Mouse (Mus musculus): ENCODE measurements around the gene 2310034G01Rik. TPM values are rescaled to one million over a fixed set of nuclear protein-coding genes. Genes with fewer than 3 reads are reported as not detected.

2310034G01Rik gene
- polyA plus RNA-seq, 1 experiment = not detected

- no peak for TF ChIP-seq CTCF (IDR thresholded peaks at IDR 0.05; ENCODE audit: insufficient read depth, low read depth, low read length)
- no peak for TF ChIP-seq POLR2A (IDR thresholded peaks at IDR 0.05; ENCODE audit: insufficient read depth, low read depth, low read length)
- H3K4me1 ChIP-seq (ENCODE audit: control insufficient read depth, insufficient read depth, low read length) = peaks cover 43% of the 10 kb centered on the region
- WGBS = 26% methylated on average over 18 of the region's 18 CpGs
- no peak overlapping the region for H3K27ac ChIP-seq (ENCODE audit: insufficient read depth, low read depth, low read length)
- no peak overlapping the region for H3K4me3 ChIP-seq (ENCODE audit: insufficient read depth, low read depth, low read length)
Observed at GRCm38 (mm10) chr19:46314151-46314601, 35.9 kb downstream of the 2310034G01Rik start.

GRCm38 (mm10) chr19:46313591-46313990 is 36.5 kb downstream of the 2310034G01Rik start:
- Histone ChIP-seq H3K27ac (ENCODE audit: insufficient read depth, low read depth, low read length) (no peak overlapping the region), H3K4me1 (ENCODE audit: control insufficient read depth, insufficient read depth, low read length) (peaks cover 41% of the 10 kb centered on the region), H3K4me3 (ENCODE audit: insufficient read depth, low read depth, low read length) (no peak overlapping the region)
- TF ChIP-seq CTCF (IDR thresholded peaks at IDR 0.05; ENCODE audit: insufficient read depth, low read depth, low read length) (no peak), POLR2A (IDR thresholded peaks at IDR 0.05; ENCODE audit: insufficient read depth, low read depth, low read length) (no peak)
- WGBS = 69% methylated on average over 6 of the region's 6 CpGs

- TF ChIP-seq CTCF (IDR thresholded peaks at IDR 0.05; ENCODE audit: insufficient read depth, low read depth, low read length) = no peak
- no peak for TF ChIP-seq POLR2A (IDR thresholded peaks at IDR 0.05; ENCODE audit: insufficient read depth, low read depth, low read length)
- H3K27ac ChIP-seq (ENCODE audit: insufficient read depth, low read depth, low read length) = no peak overlapping the region
- 86% methylated on average over 9 of the region's 9 CpGs for WGBS
- no peak overlapping the region for H3K4me3 ChIP-seq (ENCODE audit: insufficient read depth, low read depth, low read length)
- H3K4me1 ChIP-seq (ENCODE audit: control insufficient read depth, insufficient read depth, low read length) = peaks cover 40% of the 10 kb centered on the region
Observed at GRCm38 (mm10) chr19:46313116-46313515, 37.0 kb downstream of the 2310034G01Rik start.

- H3K4me3 ChIP-seq (ENCODE audit: insufficient read depth, low read depth, low read length) = no peak overlapping the region
- no peak overlapping the region for H3K27ac ChIP-seq (ENCODE audit: insufficient read depth, low read depth, low read length)
- peaks cover 39% of the 10 kb centered on the region for H3K4me1 ChIP-seq (ENCODE audit: control insufficient read depth, insufficient read depth, low read length)
- WGBS = 90% methylated on average over 21 of the region's 21 CpGs
- TF ChIP-seq CTCF (IDR thresholded peaks at IDR 0.05; ENCODE audit: insufficient read depth, low read depth, low read length) (no peak), POLR2A (IDR thresholded peaks at IDR 0.05; ENCODE audit: insufficient read depth, low read depth, low read length) (no peak)
Observed at GRCm38 (mm10) chr19:46312566-46312965, 37.5 kb downstream of the 2310034G01Rik start.

- no peak for TF ChIP-seq POLR2A (IDR thresholded peaks at IDR 0.05; ENCODE audit: insufficient read depth, low read depth, low read length)
- no peak for TF ChIP-seq CTCF (IDR thresholded peaks at IDR 0.05; ENCODE audit: insufficient read depth, low read depth, low read length)
- Histone ChIP-seq H3K4me1 (ENCODE audit: control insufficient read depth, insufficient read depth, low read length) (peaks cover 27% of the 10 kb centered on the region), H3K27ac (ENCODE audit: insufficient read depth, low read depth, low read length) (no peak overlapping the region), H3K4me3 (ENCODE audit: insufficient read depth, low read depth, low read length) (no peak overlapping the region)
- WGBS = 92% methylated on average over 9 of the region's 9 CpGs
Observed at GRCm38 (mm10) chr19:46311341-46311740, 38.8 kb downstream of the 2310034G01Rik start.

GRCm38 (mm10) chr19:46310312-46310865 is 39.7 kb downstream of the 2310034G01Rik start:
- Histone ChIP-seq H3K27ac (ENCODE audit: insufficient read depth, low read depth, low read length) (no peak overlapping the region), H3K4me1 (ENCODE audit: control insufficient read depth, insufficient read depth, low read length) (peaks cover 25% of the 10 kb centered on the region), H3K4me3 (ENCODE audit: insufficient read depth, low read depth, low read length) (no peak overlapping the region)
- WGBS = 88% methylated on average over 12 of the region's 12 CpGs
- TF ChIP-seq POLR2A (IDR thresholded peaks at IDR 0.05; ENCODE audit: insufficient read depth, low read depth, low read length) (no peak), CTCF (IDR thresholded peaks at IDR 0.05; ENCODE audit: insufficient read depth, low read depth, low read length) (no peak)

- Histone ChIP-seq H3K4me3 (ENCODE audit: insufficient read depth, low read depth, low read length) (no peak overlapping the region), H3K27ac (ENCODE audit: insufficient read depth, low read depth, low read length) (no peak overlapping the region), H3K4me1 (ENCODE audit: control insufficient read depth, insufficient read depth, low read length) (peaks cover 28% of the 10 kb centered on the region)
- TF ChIP-seq POLR2A (IDR thresholded peaks at IDR 0.05; ENCODE audit: insufficient read depth, low read depth, low read length) = no peak
- TF ChIP-seq CTCF (IDR thresholded peaks at IDR 0.05; ENCODE audit: insufficient read depth, low read depth, low read length) = no peak
- WGBS = 78% methylated on average over 21 of the region's 21 CpGs
Observed at GRCm38 (mm10) chr19:46309651-46310305, 40.3 kb downstream of the 2310034G01Rik start.

- peak; percentile 23; the same call in 1 of the 2 replicates for TF ChIP-seq POLR2A (IDR thresholded peaks at IDR 0.05; ENCODE audit: insufficient read depth, low read depth, low read length)
- peak; percentile 81 for TF ChIP-seq CTCF (IDR thresholded peaks at IDR 0.05; ENCODE audit: insufficient read depth, low read depth, low read length)
- Histone ChIP-seq H3K4me3 (ENCODE audit: insufficient read depth, low read depth, low read length) (peak overlapping the region; percentile 65), H3K4me1 (ENCODE audit: control insufficient read depth, insufficient read depth, low read length) (peaks cover 28% of the 10 kb centered on the region), H3K27ac (ENCODE audit: insufficient read depth, low read depth, low read length) (0 out of 2 replicates have a peak overlapping the region, but pooled peaks have one; percentile 40)
- 3% methylated on average over 47 of the region's 47 CpGs for WGBS
Observed at GRCm38 (mm10) chr19:46308706-46309435, 41.2 kb downstream of the 2310034G01Rik start.

GRCm38 (mm10) chr19:46308303-46308702 is 41.8 kb downstream of the 2310034G01Rik start:
- Histone ChIP-seq H3K4me1 (ENCODE audit: control insufficient read depth, insufficient read depth, low read length) (peaks cover 28% of the 10 kb centered on the region), H3K4me3 (ENCODE audit: insufficient read depth, low read depth, low read length) (no peak overlapping the region), H3K27ac (ENCODE audit: insufficient read depth, low read depth, low read length) (no peak overlapping the region)
- TF ChIP-seq CTCF (IDR thresholded peaks at IDR 0.05; ENCODE audit: insufficient read depth, low read depth, low read length) (no peak), POLR2A (IDR thresholded peaks at IDR 0.05; ENCODE audit: insufficient read depth, low read depth, low read length) (no peak)
- 77% methylated on average over 16 of the region's 16 CpGs for WGBS
